Mouse (Mus musculus) hindbrain, embryonic 15.5 days (tissue): ENCODE data around the gene Spsb3. TPM values are rescaled to one million over a fixed set of nuclear protein-coding genes. Genes with fewer than 3 reads are reported as not detected.

Experiments
- ATAC-seq: fragments of 200-750 bp; cut with Nextera tagmentation; 2 replicates; pipeline ENCODE4 v1.8.0; 2017; ENCODE audit warnings: low read depth, moderate number of reproducible peaks, moderate TSS enrichment; ENCODE audit not compliant: low FRiP score
- H3K27ac ChIP-seq: fragments of 300-500 bp; sonication (generic); replicated peaks from 2 replicates; pipeline ENCODE4 v1.5.1; 2015; ENCODE audit warnings: mild to moderate bottlenecking, inconsistent platforms
- H3K27me3 ChIP-seq: fragments of 300-500 bp; sonication (generic); 2 replicates; pipeline ENCODE4 v1.6.1; 2015; ENCODE audit warnings: control low read depth, inconsistent platforms
- H3K36me3 ChIP-seq: fragments of 300-500 bp; sonication (generic); 2 replicates; pipeline ENCODE4 v1.6.1; 2015; ENCODE audit warnings: control low read depth, inconsistent platforms
- H3K4me1 ChIP-seq: fragments of 300-500 bp; sonication (generic); replicated peaks from 2 replicates; pipeline ENCODE4 v1.6.1; 2015; ENCODE audit warnings: control low read depth, inconsistent platforms
- H3K4me2 ChIP-seq: fragments of 300-500 bp; sonication (generic); 2 replicates; pipeline ENCODE4 v1.6.1; 2015; ENCODE audit warnings: moderate library complexity, mild to moderate bottlenecking, inconsistent platforms
- H3K4me3 ChIP-seq: fragments of 300-500 bp; sonication (generic); 2 replicates; pipeline ENCODE4 v1.5.1; 2015; ENCODE audit warnings: mild to moderate bottlenecking, inconsistent platforms
- H3K9ac ChIP-seq: fragments of 300-500 bp; sonication (generic); 2 replicates; pipeline ENCODE4 v1.6.1; 2015; ENCODE audit warnings: inconsistent platforms
- H3K9me3 ChIP-seq: fragments of 300-500 bp; sonication (generic); 2 replicates; pipeline ENCODE4 v1.6.1; 2016; ENCODE audit warnings: control low read depth, inconsistent platforms
- WGBS: fragments of 180-500 bp; shearing (Covaris S2); methylation state at CpG from one replicate; pipeline ENCODE4 v1.1.7; 2015; 5-methylcytosine and 5-hydroxymethylcytosine counted together
- polyA plus RNA-seq: library from polyadenylated mRNA; unstranded; fragments of >200 nt; fragmentation: Nextera tagmentation; extraction: Ambion mirVana; gene quantifications from 2 replicates; pipeline ENCODE4 v1.2.1, GENCODE M21; 2015

Spsb3 gene
- polyA plus RNA-seq = 78.5 and 87.6 TPM in 2 replicates

- Histone ChIP-seq H3K27ac (peak within 1 kb of the TSS; percentile 81), H3K4me3 (peak within 1 kb of the TSS; percentile 77), H3K27me3 (no peaks in the 10 kb centered on the region), H3K4me2 (peak within 1 kb of the TSS; percentile 70), H3K4me1 (peaks cover 28% of the 10 kb centered on the region), H3K36me3 (peaks cover 29% of the 10 kb centered on the region), H3K9ac (peak within 1 kb of the TSS; percentile 72), H3K9me3 (no peaks in the 10 kb centered on the region)
- under 1% methylated on average over 69 of the region's 69 CpGs for WGBS
- ATAC-seq = peak; percentile 98
These were observed at the start of gene Spsb3, which contains the start of gene Nubp2 for GRCm38 (mm10) chr17:24886134-24886931. TSS of gene Spsb3 (plus strand) at chr17:24886643. TSS of gene Nubp2 (minus strand) at chr17:24886349.

- Histone ChIP-seq H3K9me3 (no peaks in the 10 kb centered on the region), H3K27me3 (peaks cover 15% of the 10 kb centered on the region), H3K36me3 (no peaks in the 10 kb centered on the region), H3K4me1 (no peaks in the 10 kb centered on the region), H3K4me2 (no peak within 1 kb of the TSS), H3K27ac (no peak within 1 kb of the TSS), H3K9ac (no peak within 1 kb of the TSS), H3K4me3 (no peak within 1 kb of the TSS)
- no peak for ATAC-seq
- WGBS = 77% methylated on average over 8 of the region's 8 CpGs
These were observed 46.6 kb upstream of the Spsb3 start, which contains the start of gene Hagh for GRCm38 (mm10) chr17:24839842-24840241. TSS of gene Hagh (plus strand) at chr17:24840143.

- Histone ChIP-seq H3K9ac (no peak overlapping the region), H3K27ac (no peak overlapping the region), H3K36me3 (no peaks in the 10 kb centered on the region), H3K4me3 (no peak overlapping the region), H3K4me2 (no peak overlapping the region), H3K27me3 (peaks cover 14% of the 10 kb centered on the region), H3K4me1 (no peaks in the 10 kb centered on the region), H3K9me3 (no peaks in the 10 kb centered on the region)
- ATAC-seq = no peak
- WGBS = 67% methylated on average over 5 of the region's 5 CpGs
These were observed 46.1 kb upstream of the Spsb3 start for GRCm38 (mm10) chr17:24840341-24840740.

- 58% methylated on average over 4 of the region's 4 CpGs for WGBS
- H3K27me3 ChIP-seq = peaks cover 11% of the 10 kb centered on the region
- no peak overlapping the region for H3K27ac ChIP-seq
- no peak overlapping the region for H3K9ac ChIP-seq
- H3K4me3 ChIP-seq = no peak overlapping the region
- no peak for ATAC-seq
- no peaks in the 10 kb centered on the region for H3K4me1 ChIP-seq
- H3K36me3 ChIP-seq = no peaks in the 10 kb centered on the region
- no peak overlapping the region for H3K4me2 ChIP-seq
- no peaks in the 10 kb centered on the region for H3K9me3 ChIP-seq
These were observed 45.3 kb upstream of the Spsb3 start for GRCm38 (mm10) chr17:24841133-24841532.

- ATAC-seq = no peak
- no peaks in the 10 kb centered on the region for H3K4me1 ChIP-seq
- no peak overlapping the region for H3K4me3 ChIP-seq
- no peaks in the 10 kb centered on the region for H3K36me3 ChIP-seq
- no peaks in the 10 kb centered on the region for H3K9me3 ChIP-seq
- H3K4me2 ChIP-seq = no peak overlapping the region
- no peak overlapping the region for H3K9ac ChIP-seq
- H3K27me3 ChIP-seq = peaks cover 11% of the 10 kb centered on the region
- 65% methylated on average over 2 of the region's 2 CpGs for WGBS
- H3K27ac ChIP-seq = no peak overlapping the region
These were observed 43.8 kb upstream of the Spsb3 start for GRCm38 (mm10) chr17:24842631-24843030.

GRCm38 (mm10) chr17:24844525-24844924 is 41.9 kb upstream of the Spsb3 start:
- Histone ChIP-seq H3K4me1 (peaks cover 13% of the 10 kb centered on the region), H3K9me3 (no peaks in the 10 kb centered on the region), H3K27ac (no peak overlapping the region), H3K4me3 (no peak overlapping the region), H3K27me3 (peaks cover 11% of the 10 kb centered on the region), H3K4me2 (no peak overlapping the region), H3K36me3 (no peaks in the 10 kb centered on the region), H3K9ac (no peak overlapping the region)
- WGBS = 59% methylated on average over 9 of the region's 9 CpGs
- ATAC-seq = no peak

- H3K27me3 ChIP-seq = peaks cover 6% of the 10 kb centered on the region; the same call in 1 of the 2 replicates
- H3K4me2 ChIP-seq = no peak overlapping the region
- no peaks in the 10 kb centered on the region for H3K9me3 ChIP-seq
- no peak for ATAC-seq
- no peak overlapping the region for H3K27ac ChIP-seq
- no peak overlapping the region for H3K4me3 ChIP-seq
- H3K36me3 ChIP-seq = no peaks in the 10 kb centered on the region
- WGBS = 90% methylated on average over 1 of the region's 1 CpGs
- no peak overlapping the region for H3K9ac ChIP-seq
- H3K4me1 ChIP-seq = peaks cover 25% of the 10 kb centered on the region
These were observed 39.1 kb upstream of the Spsb3 start for GRCm38 (mm10) chr17:24847386-24847785.

- peaks cover 6% of the 10 kb centered on the region for H3K36me3 ChIP-seq
- H3K27me3 ChIP-seq = peaks cover 6% of the 10 kb centered on the region; the same call in 1 of the 2 replicates
- no peaks in the 10 kb centered on the region for H3K9me3 ChIP-seq
- no peak overlapping the region for H3K27ac ChIP-seq
- peak overlapping the region; percentile 94 for H3K4me3 ChIP-seq
- ATAC-seq = no peak
- H3K4me2 ChIP-seq = peak overlapping the region; percentile 93
- peaks cover 25% of the 10 kb centered on the region for H3K4me1 ChIP-seq
- 0 out of 2 replicates have a peak overlapping the region, but pooled peaks have one; percentile 16 for H3K9ac ChIP-seq
These were observed 37.8 kb upstream of the Spsb3 start for GRCm38 (mm10) chr17:24848600-24849031.

- Histone ChIP-seq H3K27me3 (peaks cover 3% of the 10 kb centered on the region; the same call in 1 of the 2 replicates), H3K36me3 (peaks cover 15% of the 10 kb centered on the region), H3K27ac (peak overlapping the region; percentile 98), H3K4me2 (peak overlapping the region; percentile 93), H3K9me3 (no peaks in the 10 kb centered on the region), H3K4me3 (peak overlapping the region; percentile 94), H3K9ac (peak overlapping the region; percentile 82), H3K4me1 (peaks cover 25% of the 10 kb centered on the region)
- ATAC-seq = no peak; the same call in 1 of the 2 replicates
- WGBS = under 1% methylated on average over 21 of the region's 21 CpGs
These were observed 36.7 kb upstream of the Spsb3 start for GRCm38 (mm10) chr17:24849733-24850064.

- WGBS = under 1% methylated on average over 58 of the region's 58 CpGs
- ATAC-seq = peak; percentile 100
- H3K9me3 ChIP-seq = no peaks in the 10 kb centered on the region
These were observed 36.2 kb upstream of the Spsb3 start, which contains the start of gene Fahd1 for GRCm38 (mm10) chr17:24850065-24850772. TSS of gene Fahd1 (minus strand) at chr17:24850364.

GRCm38 (mm10) chr17:24850773-24851127 is 35.7 kb upstream of the Spsb3 start:
- WGBS = 1% methylated on average over 20 of the region's 20 CpGs
- Histone ChIP-seq H3K9me3 (no peaks in the 10 kb centered on the region), H3K27me3 (peaks cover 3% of the 10 kb centered on the region; the same call in 1 of the 2 replicates), H3K4me2 (peak overlapping the region; percentile 93), H3K4me3 (peak overlapping the region; percentile 94), H3K27ac (peak overlapping the region; percentile 98), H3K4me1 (peaks cover 25% of the 10 kb centered on the region), H3K36me3 (peaks cover 15% of the 10 kb centered on the region), H3K9ac (peak overlapping the region; percentile 67)
- no peak for ATAC-seq

More at GRCm38 (mm10) chr17:24850065-24850772, 36.2 kb upstream of the Spsb3 start, which contains the start of gene Fahd1:
- H3K4me3 ChIP-seq = peak within 1 kb of the TSS; percentile 94
- peak within 1 kb of the TSS; percentile 98 for H3K27ac ChIP-seq
- peaks cover 15% of the 10 kb centered on the region for H3K36me3 ChIP-seq
- peaks cover 3% of the 10 kb centered on the region; the same call in 1 of the 2 replicates for H3K27me3 ChIP-seq
- H3K9ac ChIP-seq = peak within 1 kb of the TSS; percentile 82
- peaks cover 25% of the 10 kb centered on the region for H3K4me1 ChIP-seq
- peak within 1 kb of the TSS; percentile 93 for H3K4me2 ChIP-seq
